Mouse (Mus musculus): Measurements from ENCODE around the gene Gpr84. TPM values are rescaled to one million over a fixed set of nuclear protein-coding genes. Genes with fewer than 3 reads are reported as not detected.

Gpr84 gene
- polyA plus RNA-seq, 1 experiment = not detected

DNA sequence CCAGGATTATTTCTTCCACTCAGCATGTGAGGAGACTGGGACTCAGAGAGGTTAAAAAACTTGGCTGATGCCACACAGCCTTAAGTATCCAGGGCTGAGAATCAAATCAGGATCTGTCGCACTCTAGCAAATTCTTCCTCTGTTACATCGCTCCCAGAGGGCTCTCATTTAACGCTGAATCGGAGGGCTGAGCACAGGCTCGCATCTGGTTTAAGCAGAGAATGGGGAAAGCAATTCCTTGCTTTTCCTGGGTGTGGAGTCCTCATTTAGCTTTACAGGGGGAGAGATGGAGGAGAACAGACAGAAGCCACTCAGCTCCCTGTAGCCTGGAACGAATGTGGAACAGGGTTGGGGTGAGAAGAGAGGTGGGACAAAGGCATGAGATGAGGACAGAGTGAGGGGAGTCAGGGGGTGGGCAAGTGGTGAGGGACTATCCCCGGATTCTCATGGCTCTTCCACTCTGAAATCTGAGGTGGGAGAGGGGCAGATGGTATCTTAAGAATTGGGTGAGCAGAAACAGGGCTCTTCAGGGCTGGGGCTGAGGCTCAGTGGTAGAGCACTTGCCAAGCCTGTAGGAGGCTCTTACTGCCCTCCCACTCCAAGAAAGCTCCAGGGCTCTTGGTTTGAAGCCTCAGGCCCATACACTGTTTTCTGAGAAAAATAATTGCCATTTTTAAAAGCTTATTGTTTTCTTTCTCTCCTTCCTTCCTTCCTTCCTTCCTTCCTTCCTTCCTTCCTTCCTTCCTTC, 25.2 kb upstream of the Gpr84 start:
- DNase-seq (ENCODE audit: low spot score) = no peak

DNA sequence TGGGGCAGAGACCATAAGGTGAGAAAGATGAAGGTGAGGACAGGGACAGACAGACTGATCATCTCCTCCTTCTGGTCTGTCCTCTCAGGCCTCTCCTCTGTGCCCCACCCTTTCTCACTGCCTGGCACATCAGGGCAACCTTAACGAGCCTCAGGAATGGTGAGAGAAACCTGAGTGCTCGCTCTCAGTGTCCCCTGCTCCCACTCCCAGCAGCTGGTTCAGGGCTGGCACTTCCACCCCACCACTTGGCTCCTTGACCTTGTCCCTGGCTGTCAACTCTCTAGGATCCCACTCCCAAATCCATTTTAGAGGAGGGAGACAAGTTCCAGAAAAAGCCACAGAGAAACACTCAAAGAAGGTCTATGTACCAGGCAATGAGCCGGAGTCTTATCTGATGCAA, 24.6 kb upstream of the Gpr84 start:
- no peak for DNase-seq (ENCODE audit: low spot score)

DNA sequence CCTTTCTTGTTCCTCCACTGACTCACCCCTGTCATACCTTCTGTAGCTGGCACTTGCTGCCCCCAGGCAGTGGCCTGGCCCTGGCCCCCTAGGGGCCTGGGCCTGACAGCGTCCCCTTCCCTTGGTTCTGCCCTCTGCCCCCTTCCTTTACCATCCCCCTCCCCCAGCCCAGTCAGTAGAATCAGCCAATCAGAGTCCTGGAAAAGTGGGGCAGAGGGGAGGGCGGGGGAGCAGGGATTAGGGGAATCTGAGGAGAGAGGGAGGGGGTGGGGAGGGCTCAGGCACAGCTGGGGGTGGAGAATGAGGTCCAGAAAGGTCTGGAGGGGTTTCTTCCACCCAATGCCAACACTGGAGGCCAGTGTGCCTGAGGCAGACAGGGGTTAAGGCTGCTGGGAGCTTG, 23.8 kb upstream of the Gpr84 start:
- DNase-seq (ENCODE audit: low spot score) = no peak

DNA sequence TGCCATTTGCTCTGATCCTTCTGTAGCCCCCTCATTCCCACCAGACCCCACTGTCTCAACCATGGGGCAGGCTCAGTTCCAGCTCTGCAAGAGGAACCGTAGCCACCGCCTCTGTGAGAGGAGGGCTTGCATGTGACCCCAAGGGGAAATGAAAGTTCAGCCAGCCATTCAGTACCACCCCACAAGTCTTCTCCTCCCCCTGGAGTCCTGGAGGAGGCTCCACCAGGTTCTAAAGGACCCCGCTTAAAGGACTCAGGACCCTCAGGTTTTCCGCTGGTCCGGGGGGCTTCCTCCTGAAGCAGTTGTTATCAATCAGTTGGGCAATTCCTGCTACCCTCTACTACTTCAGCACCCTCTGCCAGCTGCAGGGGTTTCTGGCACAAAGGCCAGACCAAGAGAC, 23.3 kb upstream of the Gpr84 start:
- DNase-seq (ENCODE audit: low spot score) = no peak

DNA sequence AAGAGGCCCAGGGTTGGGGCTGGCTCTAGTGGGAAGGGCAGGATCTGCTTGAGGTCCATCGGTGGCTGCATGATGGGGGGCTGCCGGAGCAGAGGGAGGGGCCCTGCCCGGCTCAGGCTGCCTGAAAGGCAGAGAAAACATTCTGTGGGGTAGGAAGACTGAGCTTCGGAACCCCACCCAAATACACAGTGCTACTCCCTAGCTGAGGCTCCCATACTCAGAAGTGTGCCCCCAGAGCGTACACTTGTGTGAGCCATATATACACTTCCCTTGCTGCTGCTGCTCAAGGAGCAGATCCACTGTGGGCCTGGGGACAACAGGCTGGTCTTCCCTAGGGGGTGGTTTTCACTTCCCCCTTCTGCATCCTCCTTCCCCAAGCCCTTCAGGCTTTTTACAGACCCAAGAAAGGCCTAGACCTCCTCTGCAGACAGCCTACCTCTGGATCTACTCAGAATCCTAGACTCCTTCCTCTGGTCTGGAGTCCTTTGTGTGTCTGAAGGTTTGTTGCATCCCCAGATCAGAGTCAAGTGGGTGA, 22.7 kb upstream of the Gpr84 start:
- no peak for DNase-seq (ENCODE audit: low spot score)

DNA sequence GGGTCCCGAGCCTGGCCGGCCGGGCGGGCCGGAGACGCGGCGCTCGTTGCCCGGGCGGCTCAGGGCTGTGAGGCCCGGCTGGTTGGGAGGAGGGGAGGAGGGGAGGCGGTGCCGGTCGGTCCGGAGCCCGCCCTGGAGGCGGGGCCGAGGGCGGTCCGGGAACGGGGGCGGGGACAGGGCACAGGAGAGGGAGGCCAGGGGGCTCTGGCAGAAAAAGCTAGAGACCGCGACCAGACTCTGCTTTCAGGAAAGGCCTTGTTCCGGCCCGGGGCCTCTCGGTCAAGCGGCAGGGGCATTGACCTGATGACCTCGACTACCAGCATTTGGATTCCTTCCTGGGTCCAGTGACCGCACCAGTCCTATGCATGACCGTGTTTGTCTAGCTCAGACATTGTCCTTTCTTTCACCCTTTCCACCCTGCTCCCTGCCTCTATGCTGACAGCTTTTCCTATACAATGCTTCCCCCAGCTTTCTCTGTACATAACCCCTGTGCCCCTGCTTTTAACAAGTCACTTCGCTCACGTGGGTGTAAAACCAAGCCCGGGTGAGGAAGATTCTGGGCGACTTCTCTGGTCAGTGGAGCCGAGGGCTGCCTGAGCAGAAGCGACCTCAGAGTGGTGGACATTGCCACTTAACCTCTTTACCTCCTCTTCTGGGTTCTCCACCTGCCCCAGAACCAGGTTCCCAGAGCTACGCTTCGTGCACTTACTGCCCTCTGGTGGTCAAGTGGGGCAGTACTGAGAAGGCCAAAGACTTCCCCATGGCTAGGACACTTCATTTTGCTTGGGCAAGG, 13.2 kb upstream of the Gpr84 start:
- DNase-seq (ENCODE audit: low spot score) = peak; percentile 80

DNA sequence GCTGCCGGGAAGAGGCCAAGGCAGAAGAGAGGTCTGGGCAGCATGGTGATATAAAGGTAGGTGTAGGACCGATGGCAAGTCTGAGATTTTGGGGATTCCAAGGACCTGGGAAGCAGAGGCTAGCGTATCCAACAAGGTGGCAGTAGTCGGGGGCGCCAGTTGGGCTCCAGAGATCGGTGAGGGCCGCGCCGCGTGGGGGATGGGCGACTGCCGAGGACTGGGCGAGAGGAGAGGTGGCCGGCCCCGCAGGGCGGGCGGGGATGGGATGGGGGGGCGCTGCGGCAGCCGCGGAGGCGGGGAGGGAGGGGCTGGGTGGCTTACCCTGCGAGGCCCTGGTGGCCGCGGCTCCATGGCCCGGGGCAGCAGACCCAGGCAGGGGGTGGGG, 12.7 kb upstream of the Gpr84 start:
- DNase-seq (ENCODE audit: low spot score) = no peak

DNA sequence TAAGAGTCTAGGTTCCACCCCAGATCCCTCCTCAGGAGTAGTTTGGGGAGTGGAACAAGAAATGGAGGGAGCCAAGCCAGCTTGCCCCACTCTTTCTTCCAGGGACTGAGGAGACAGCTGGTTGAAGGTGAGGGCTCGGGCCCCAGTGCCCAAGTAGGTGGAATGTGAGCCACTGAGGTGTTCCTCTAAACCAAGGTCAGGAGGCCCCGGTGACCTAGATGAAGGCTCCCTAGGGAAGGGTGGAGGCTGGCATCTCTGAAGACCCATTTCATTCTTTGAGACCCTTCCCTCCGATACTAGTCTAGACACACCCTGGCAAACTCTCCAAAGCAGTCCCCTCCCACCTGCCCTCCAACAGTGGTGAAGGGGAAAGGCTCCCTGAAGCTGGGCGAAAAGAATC, 12.0 kb upstream of the Gpr84 start:
- no peak for DNase-seq (ENCODE audit: low spot score)

DNA sequence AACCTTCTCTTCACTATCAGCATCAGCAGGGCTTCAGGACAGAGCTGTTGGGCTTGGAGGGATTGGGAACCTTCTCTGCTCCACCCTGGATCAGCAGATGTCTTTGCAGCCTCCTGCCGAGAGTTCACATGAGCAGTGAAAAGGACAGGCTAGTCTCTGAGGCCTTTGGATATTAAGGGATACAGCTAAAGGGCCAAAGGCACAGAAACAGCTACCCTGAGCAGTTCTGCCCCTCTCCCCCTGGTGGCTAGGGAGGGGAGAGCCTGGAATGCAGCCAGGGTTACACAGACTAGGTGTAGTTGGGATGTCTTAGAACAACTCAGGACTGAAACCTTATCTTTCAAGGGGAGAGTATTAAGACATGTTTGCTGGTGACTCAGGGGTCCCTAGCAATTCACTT, 10.7 kb upstream of the Gpr84 start:
- no peak for DNase-seq (ENCODE audit: low spot score)

DNA sequence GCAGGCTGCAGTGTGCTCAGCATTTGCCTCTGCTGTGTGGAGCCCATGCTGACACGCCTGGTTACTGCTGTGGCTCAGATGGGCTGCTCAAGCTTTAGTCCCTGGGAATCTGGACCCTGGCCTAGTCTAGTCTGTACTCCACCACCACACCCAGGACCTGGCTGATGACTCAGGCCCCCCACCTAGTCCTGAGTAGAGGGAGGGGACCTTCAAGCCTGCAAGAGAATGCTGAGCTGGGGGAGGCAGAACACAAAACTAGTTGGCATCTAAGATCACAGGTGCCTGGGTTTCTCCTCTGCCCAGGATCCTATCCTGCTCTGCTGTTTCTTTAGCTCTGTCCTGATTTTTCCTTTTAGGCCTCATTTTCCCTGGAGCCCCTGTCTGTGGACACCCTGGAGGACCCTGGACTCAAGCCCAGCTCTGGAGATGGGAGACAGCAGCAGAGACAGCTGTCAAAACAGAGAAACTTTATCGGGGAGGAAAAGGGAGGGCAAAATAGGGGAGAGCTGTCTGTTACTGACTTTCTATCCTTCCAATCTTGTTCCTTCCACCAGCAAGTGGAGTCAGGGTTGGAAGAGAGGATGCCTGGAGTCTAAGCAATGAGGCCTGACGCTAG, 7.9 kb upstream of the Gpr84 start:
- no peak for DNase-seq (ENCODE audit: low spot score)

DNA sequence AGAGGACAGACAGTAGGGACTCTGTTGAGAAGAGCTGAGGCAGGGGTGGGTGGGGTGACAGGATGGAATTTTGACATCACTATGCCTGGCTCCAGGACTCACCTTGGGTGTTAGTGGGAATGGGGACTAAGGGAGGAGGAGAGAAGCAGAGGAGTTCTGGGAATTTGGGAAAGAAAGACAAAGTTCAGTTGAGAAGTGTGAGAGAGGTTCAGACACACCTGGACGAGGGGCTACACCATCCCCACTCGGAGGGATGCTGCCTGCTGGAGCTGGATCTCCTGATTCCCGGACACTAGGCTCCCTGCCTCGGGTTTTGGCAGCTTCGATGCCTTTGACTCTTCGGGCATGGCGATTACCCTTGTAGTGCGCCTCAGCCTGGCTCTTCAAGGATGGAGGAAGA, 7.3 kb upstream of the Gpr84 start:
- no peak for DNase-seq (ENCODE audit: low spot score)

DNA sequence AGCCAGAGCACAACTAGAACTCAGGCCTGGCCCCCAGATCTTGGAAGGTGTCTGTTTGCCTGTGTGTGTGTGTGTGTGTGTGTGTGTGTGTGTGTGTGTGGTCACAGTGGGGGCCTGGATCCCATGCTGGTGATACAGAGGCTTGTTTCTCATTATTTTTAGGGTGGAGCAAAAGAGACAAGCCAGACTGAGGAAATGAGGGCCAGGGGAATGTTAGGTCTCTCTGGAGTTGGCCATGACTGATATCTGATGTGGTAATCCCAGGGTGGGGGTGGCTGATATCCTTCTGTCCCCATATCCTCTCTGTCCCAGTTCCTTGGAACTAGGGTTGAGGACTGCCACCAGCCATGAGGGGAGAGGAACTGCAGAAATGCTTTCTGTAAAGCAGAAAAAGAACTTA, 6.7 kb upstream of the Gpr84 start:
- DNase-seq (ENCODE audit: low spot score) = no peak

DNA sequence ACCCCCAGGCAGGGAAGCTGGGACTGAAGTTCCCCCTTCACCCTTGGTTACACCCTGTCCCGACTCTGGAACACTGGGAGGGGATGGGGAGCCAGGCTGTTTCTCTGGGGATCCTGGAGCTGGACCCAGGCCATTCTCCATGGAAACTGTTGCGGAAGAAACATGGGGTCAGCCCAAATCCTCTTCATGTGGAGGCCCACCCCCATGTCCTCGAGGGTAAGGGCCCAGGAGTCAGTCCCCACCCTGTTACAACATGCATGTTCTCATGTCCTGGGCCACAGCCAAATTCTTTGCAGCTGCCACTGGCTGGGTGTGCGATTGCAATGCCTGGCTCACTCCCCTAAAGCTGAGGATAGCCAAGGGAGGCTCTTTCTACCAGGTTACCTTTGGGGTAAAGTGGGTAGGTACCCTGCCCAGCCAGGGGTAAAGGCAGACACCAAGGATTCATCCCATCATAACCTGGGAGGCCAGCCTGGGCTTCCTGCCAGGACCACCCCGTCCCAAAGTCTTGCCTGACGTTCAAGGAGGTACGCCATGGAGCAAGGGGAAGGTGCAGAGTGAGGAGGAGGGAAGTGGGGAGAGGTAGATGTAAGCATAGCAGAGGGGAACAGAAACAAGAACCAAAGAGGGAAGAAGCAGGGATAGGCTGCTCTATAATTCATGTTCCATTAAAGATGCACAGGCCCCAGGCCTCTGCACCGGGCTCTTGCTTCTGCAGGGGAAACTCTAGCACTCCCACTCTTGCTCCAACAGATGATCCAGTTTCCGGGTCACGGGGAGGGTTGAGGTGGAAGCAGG, 5.8 kb upstream of the Gpr84 start:
- DNase-seq (ENCODE audit: low spot score) = no peak

DNA sequence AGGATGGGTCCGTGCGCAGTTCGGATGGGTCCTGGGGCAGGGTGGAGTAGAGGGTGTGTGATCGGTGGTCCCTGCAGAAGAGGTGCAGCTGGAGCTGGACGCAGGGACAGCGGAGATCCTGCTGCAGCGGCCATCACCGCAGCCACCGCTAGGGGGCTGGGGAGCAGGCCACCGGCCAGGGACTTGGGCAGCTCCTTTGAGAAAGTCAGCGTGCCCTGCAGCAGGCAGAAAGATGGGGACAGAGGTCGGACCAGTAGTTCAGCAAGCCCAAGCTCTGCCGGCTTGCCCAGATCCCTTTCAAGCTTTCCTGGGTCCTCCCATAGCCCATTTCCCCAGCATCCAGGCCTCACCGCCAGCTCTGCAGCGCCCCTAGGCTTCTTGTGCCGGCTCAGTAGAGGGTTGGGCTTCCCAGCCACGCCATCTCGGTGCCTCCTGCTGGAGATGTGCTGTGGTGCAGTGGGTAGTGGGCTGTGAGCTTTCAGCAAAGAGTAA, 4.6 kb upstream of the Gpr84 start:
- DNase-seq (ENCODE audit: low spot score) = peak; percentile 69

DNA sequence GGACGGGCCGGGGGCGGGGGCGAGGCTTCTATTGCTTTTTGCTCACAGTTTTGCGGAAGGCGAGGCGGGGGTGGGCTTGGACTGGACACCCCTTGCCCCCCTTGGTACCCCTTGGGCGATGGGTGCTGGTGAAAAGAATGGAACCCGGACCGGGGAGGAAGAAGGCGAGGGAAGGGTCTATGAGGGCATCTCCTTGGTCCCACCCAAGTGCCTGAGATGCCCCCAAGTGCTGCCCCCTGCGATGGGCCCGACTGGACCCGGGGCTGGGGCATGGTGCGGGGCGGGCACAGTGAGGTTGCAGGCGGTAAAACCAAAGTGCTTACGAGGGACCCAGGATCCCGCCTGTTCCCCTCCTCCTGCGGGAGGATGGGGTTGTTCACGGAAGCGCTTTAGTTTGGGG, 3.8 kb upstream of the Gpr84 start:
- no peak for DNase-seq (ENCODE audit: low spot score)

DNA sequence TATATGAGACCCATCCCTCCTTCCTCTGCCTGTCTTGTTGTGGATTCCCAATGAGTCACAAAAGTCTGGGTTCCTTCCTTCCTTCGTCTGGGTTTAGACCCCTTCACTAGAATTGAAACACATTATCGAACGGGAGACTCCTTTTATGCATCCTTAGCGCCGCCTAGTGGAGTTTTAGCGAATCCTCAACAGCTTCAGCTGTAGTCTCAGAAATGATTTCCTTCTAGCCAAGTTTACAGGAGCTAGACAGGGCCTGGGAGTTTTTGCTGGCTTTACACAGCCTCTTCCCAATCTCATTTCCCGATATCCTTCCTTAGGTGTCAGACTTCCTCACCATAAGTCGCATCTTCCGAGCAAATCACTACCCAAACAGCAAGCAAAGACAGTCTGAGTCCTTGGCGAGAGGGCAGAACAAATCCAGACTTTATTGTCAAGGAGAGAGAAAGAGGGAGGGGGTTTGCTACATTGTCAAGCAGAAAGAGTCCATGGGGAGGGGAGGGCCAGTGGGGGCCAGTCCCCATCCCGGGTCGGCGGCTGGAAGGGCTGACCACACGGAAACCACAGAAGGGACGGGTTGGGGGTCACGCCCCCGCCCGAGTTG, 3.2 kb upstream of the Gpr84 start:
- no peak for DNase-seq (ENCODE audit: low spot score)

DNA sequence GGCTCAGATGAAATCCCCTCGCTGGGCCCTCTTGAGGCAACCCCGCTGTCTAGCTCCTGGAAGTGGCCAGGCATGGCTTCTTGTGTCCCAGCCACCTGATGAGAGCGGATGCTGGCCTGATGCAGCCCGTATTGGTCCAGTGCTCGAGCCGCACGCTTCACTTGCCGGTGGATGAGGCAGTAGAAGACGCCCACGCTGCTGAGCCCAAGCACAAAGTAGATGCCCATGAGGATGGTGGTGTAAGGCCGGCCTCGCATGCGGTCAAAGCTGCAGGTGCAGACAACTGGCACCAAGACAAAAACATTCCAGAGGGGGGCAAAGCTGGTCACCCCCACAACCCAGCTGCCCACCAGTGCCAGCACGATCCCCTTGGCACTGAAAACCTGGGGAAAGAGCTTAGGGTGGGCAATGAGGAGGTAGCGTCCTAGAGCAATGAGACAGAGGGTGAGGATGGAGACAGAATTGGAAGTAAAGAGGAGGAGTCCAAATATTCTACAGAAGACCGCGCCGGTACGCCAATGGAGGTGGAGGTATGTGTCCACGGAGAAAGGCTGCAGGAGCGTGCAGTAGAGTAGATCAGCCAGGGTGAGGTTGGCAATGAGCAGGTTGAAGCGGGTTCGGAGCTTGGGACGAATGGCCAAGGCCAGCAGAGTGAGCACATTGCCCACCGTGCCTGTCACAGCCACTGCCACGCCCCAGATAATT, 1.4 kb downstream of the Gpr84 start:
- DNase-seq (ENCODE audit: low spot score) = no peak

DNA sequence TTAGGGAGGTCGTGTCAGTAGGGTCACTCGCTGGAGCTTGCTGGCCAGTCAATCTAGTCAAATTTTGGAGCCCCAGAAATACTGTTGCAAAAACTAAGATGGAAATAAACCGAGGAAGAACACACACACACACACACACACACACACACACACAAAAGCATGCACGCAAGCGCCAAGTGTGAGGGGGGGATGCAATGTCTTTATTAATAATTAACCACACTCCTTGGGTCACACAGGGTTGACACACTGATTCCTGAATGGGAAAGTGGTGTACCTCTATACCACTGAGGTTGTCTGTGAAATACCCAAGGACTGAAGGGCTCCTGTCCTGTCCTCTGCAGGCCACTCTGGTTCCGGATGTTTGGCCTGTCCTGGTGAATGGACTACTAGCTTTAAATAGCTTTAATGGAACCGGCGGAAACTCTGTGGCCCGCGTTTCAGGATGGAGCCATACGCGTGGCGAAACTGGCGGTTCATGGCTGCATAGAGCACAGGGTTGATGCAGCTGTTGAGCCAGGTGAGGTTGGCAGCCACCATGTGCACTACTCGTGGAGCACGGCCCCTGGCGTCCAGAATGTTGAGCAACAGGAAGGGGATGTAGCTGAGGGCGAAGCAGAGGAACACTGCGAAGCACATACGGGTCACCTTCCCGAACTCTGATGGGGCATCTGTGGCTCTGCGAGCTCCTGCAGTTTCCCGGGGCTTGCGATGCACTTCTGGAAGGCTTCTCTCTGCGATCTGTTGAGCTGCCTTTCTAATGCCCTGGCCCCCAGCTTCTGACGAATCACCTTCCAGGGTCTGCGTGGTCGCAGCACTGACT, 2.1 kb downstream of the Gpr84 start:
- DNase-seq (ENCODE audit: low spot score) = no peak

DNA sequence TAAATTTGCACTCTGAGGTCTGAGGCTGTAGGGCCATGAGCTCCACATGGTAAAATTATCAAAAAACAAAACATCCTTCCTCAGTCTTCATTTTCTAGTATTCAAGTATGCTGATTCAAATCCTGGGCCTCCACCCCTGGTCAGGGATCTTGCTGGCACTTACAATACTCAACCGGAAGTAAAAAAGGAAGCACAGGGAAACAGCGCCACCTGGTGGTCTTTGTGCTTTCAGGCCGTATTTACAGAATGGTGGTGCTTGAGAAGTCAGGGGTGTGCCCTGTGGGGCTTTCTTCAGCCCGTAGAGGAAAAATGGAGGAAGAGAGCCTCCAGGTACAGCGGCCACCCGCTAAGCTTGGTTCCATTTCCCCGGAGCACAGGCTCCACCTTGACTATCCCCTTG, 3.3 kb downstream of the Gpr84 start:
- peak; percentile 76 for DNase-seq (ENCODE audit: low spot score)

Measured in urinary bladder, adult 2 months (tissue).